Mouse (Mus musculus) erythroblast, embryonic 14.5 days (primary cell): ENCODE measurements around the gene Alx3.

Source experiments
- GATA1 ChIP-seq: IDR thresholded peaks from 2 replicates; pipeline ENCODE4 v1.6.1; 2012; ENCODE audit warnings: low read length, inconsistent platforms, mixed read lengths
- TAL1 ChIP-seq: IDR thresholded peaks from 3 replicates; pipeline ENCODE4 v1.6.1; 2012; ENCODE audit warnings: low read length, inconsistent platforms, mixed read lengths

- TF ChIP-seq GATA1 = no peak
- no peak for TF ChIP-seq TAL1
These were observed 32.2 kb upstream of the Alx3 start for GRCm38 (mm10) chr3:107562591-107562990.
